Comparison of ENCODE assay signal across 7 mouse cellular contexts in genomic region chr11:88526711-88527110, GRCm38 (mm10).
A peak's percentile ranks its signal among the peaks of the same experiment; 100 is the strongest.
DNase-seq lines count a peak whose midpoint lies in the region; ATAC-seq and TF ChIP-seq lines count a peak whose summit lies in the region.

No protein-coding gene starts in this region.

- no peak overlapping the region for H3K4me2 ChIP-seq in embryonic facial prominence, embryonic 13.5 days
- no peak overlapping the region for H3K4me2 ChIP-seq in hindbrain, embryonic 16.5 days (ENCODE audit: low read length)

- no peaks in the 10 kb centered on the region for H3K9me3 ChIP-seq in embryonic facial prominence, embryonic 13.5 days
- H3K9me3 ChIP-seq in hindbrain, embryonic 16.5 days (ENCODE audit: control insufficient read depth, low read length) = no peaks in the 10 kb centered on the region

- no peaks in the 10 kb centered on the region for H3K27me3 ChIP-seq in spleen, adult 2 months (ENCODE audit: control insufficient read depth, insufficient read depth, low read length)
- no peaks in the 10 kb centered on the region for H3K27me3 ChIP-seq in embryonic facial prominence, embryonic 13.5 days
- no peaks in the 10 kb centered on the region for H3K27me3 ChIP-seq in hindbrain, embryonic 16.5 days (replicated peaks; ENCODE audit: control insufficient read depth, insufficient read depth, low read length)
- H3K27me3 ChIP-seq in splenic B cell, adult 2 months (ENCODE audit: control insufficient read depth, insufficient read depth, low read length, poor library complexity, severe bottlenecking) = no peaks in the 10 kb centered on the region

- TF ChIP-seq CTCF in spleen, adult 2 months (IDR thresholded peaks at IDR 0.05; ENCODE audit: extremely low read depth, insufficient read depth, insufficient read length, insufficient replicate concordance) = no peak

- H3K36me3 ChIP-seq in spleen, adult 2 months (ENCODE audit: control insufficient read depth, insufficient read depth, low read length) = no peaks in the 10 kb centered on the region
- no peaks in the 10 kb centered on the region for H3K36me3 ChIP-seq in embryonic facial prominence, embryonic 13.5 days
- no peaks in the 10 kb centered on the region for H3K36me3 ChIP-seq in hindbrain, embryonic 16.5 days (ENCODE audit: control insufficient read depth, insufficient read depth, low read length)
- no peaks in the 10 kb centered on the region; the same call in 1 of the 2 replicates for H3K36me3 ChIP-seq in splenic B cell, adult 2 months (ENCODE audit: control insufficient read depth, insufficient read depth, low read length, poor library complexity, severe bottlenecking)

- H3K27ac ChIP-seq in spleen, adult 2 months (ENCODE audit: insufficient read depth, low read length) = 0 out of 2 replicates have a peak overlapping the region, but pooled peaks have one; percentile 6
- H3K27ac ChIP-seq in embryonic facial prominence, embryonic 13.5 days = peak overlapping the region; percentile 30; the same call in 1 of the 2 replicates
- peak overlapping the region; percentile 44; the same call in 1 of the 2 replicates for H3K27ac ChIP-seq in hindbrain, embryonic 16.5 days (ENCODE audit: low read depth, low read length)

- 29% methylated on average over 7 of the region's 7 CpGs for WGBS in spleen, adult 2 months
- WGBS in embryonic facial prominence, embryonic 13.5 days = 15% methylated on average over 7 of the region's 7 CpGs
- WGBS in hindbrain, embryonic 16.5 days = 10% methylated on average over 7 of the region's 7 CpGs

- no peak overlapping the region for H3K4me3 ChIP-seq in spleen, adult 2 months (ENCODE audit: extremely low read depth, insufficient read depth, insufficient read length)
- no peak overlapping the region for H3K4me3 ChIP-seq in embryonic facial prominence, embryonic 13.5 days
- no peak overlapping the region for H3K4me3 ChIP-seq in hindbrain, embryonic 16.5 days (ENCODE audit: low read length)

- H3K9ac ChIP-seq in embryonic facial prominence, embryonic 13.5 days = no peak overlapping the region
- peak overlapping the region; percentile 5; the same call in 1 of the 2 replicates for H3K9ac ChIP-seq in hindbrain, embryonic 16.5 days (ENCODE audit: low read depth, low read length)

- peaks cover 38% of the 10 kb centered on the region; the same call in 1 of the 2 replicates for H3K4me1 ChIP-seq in spleen, adult 2 months (ENCODE audit: control insufficient read depth, insufficient read depth, insufficient read length)
- H3K4me1 ChIP-seq in embryonic facial prominence, embryonic 13.5 days = peaks cover 76% of the 10 kb centered on the region
- peaks cover 61% of the 10 kb centered on the region for H3K4me1 ChIP-seq in hindbrain, embryonic 16.5 days (ENCODE audit: control insufficient read depth, insufficient read depth, low read depth, low read length)

- TF ChIP-seq POLR2A in spleen, adult 2 months (IDR thresholded peaks at IDR 0.05; ENCODE audit: low read depth, low read length) = no peak

- DNase-seq in spleen, adult 2 months (ENCODE audit: low read depth in 1 of 2, low spot score in 2 of 2) = peak in 1 of 2 experiments; percentile 21
- DNase-seq in spleen, postnatal 4 days (ENCODE audit: low spot score in 2 of 2) = no peak
- DNase-seq in splenic B cell, adult 2 months (ENCODE audit: low read depth, low spot score) = peak; percentile 60
- no peak for DNase-seq in lung, adult 18-20 months
- DNase-seq in ovary, postnatal 10 days (ENCODE audit: low spot score) = no peak

- ATAC-seq in embryonic facial prominence, embryonic 13.5 days (ENCODE audit: insufficient number of reproducible peaks, insufficient read depth, low FRiP score, low TSS enrichment, low read depth) = no peak
- ATAC-seq in hindbrain, embryonic 16.5 days = no peak
